Mouse (Mus musculus) hindbrain, embryonic 15.5 days (tissue): Measurements from ENCODE around the gene Hapln1. TPM values are rescaled to one million over a fixed set of nuclear protein-coding genes. Genes with fewer than 3 reads are reported as not detected.

Experiments used
- ATAC-seq: fragments of 200-750 bp; cut with Nextera tagmentation; 2 replicates; pipeline ENCODE4 v1.8.0; 2017; ENCODE audit warnings: low read depth, moderate number of reproducible peaks, moderate TSS enrichment; ENCODE audit not compliant: low FRiP score
- H3K27ac ChIP-seq: fragments of 300-500 bp; sonication (generic); replicated peaks from 2 replicates; pipeline ENCODE4 v1.5.1; 2015; ENCODE audit warnings: mild to moderate bottlenecking, inconsistent platforms
- H3K27me3 ChIP-seq: fragments of 300-500 bp; sonication (generic); 2 replicates; pipeline ENCODE4 v1.6.1; 2015; ENCODE audit warnings: control low read depth, inconsistent platforms
- H3K36me3 ChIP-seq: fragments of 300-500 bp; sonication (generic); 2 replicates; pipeline ENCODE4 v1.6.1; 2015; ENCODE audit warnings: control low read depth, inconsistent platforms
- H3K4me1 ChIP-seq: fragments of 300-500 bp; sonication (generic); replicated peaks from 2 replicates; pipeline ENCODE4 v1.6.1; 2015; ENCODE audit warnings: control low read depth, inconsistent platforms
- H3K4me2 ChIP-seq: fragments of 300-500 bp; sonication (generic); 2 replicates; pipeline ENCODE4 v1.6.1; 2015; ENCODE audit warnings: moderate library complexity, mild to moderate bottlenecking, inconsistent platforms
- H3K4me3 ChIP-seq: fragments of 300-500 bp; sonication (generic); 2 replicates; pipeline ENCODE4 v1.5.1; 2015; ENCODE audit warnings: mild to moderate bottlenecking, inconsistent platforms
- H3K9ac ChIP-seq: fragments of 300-500 bp; sonication (generic); 2 replicates; pipeline ENCODE4 v1.6.1; 2015; ENCODE audit warnings: inconsistent platforms
- H3K9me3 ChIP-seq: fragments of 300-500 bp; sonication (generic); 2 replicates; pipeline ENCODE4 v1.6.1; 2016; ENCODE audit warnings: control low read depth, inconsistent platforms
- WGBS: fragments of 180-500 bp; shearing (Covaris S2); methylation state at CpG from one replicate; pipeline ENCODE4 v1.1.7; 2015; 5-methylcytosine and 5-hydroxymethylcytosine counted together
- polyA plus RNA-seq: library from polyadenylated mRNA; unstranded; fragments of >200 nt; fragmentation: Nextera tagmentation; extraction: Ambion mirVana; gene quantifications from 2 replicates; pipeline ENCODE4 v1.2.1, GENCODE M21; 2015

Gene Hapln1
- polyA plus RNA-seq, 1 experiment from 2014 or later: 0.82 TPM

DNA sequence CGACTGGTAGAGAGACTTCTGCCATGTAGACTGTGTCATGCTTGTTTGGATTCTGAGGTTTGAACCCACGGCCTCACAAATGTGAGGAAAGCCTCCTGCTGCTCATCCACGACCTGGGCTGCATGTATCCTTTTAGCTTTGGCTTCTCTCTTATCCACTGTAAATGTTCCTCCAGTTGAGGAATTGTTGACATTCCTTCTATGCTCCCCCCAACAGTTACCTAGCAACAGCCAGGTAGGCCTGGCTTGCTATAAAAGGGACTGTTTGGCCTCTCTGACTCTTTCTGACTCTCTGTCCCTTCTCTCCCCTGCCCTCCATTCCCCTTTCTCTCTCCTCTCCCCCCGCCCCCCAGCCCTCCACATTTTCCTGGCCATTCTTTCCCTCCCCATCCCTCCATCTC, 9.9 kb downstream of the Hapln1 start:
- H3K27ac ChIP-seq: no peak overlapping the region
- no peak overlapping the region for H3K4me2 ChIP-seq
- ATAC-seq: no peak
- WGBS: 46% methylated on average over 3 of the region's 4 CpGs
- H3K9me3 ChIP-seq: no peaks in the 10 kb centered on the region
- H3K36me3 ChIP-seq: no peaks in the 10 kb centered on the region
- no peaks in the 10 kb centered on the region for H3K4me1 ChIP-seq
- H3K9ac ChIP-seq: no peak overlapping the region
- H3K27me3 ChIP-seq: no peaks in the 10 kb centered on the region
- H3K4me3 ChIP-seq: no peak overlapping the region

DNA sequence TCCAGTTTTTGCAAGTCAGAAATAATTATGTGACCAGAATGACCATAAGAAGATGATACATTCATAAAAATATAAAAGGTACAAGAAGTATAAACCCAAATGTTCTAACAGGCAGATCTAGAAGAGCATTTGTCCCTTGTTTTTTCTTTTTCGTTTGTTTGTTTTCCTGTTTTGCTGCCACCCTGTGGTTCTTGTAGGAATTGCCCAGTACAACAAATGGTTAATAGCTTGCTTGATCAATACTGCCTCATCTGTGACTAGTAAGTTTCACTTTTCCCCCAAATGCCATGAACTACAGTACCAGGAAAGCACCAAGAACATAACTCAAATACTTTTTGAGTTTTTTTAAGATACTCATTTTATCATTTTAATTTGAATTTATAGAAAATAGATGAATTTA, 11.9 kb downstream of the Hapln1 start:
- no peak for ATAC-seq
- no peak overlapping the region for H3K4me3 ChIP-seq
- no peak overlapping the region for H3K27ac ChIP-seq
- no peaks in the 10 kb centered on the region for H3K27me3 ChIP-seq
- no peaks in the 10 kb centered on the region for H3K9me3 ChIP-seq
- no peak overlapping the region for H3K9ac ChIP-seq
- no peak overlapping the region for H3K4me2 ChIP-seq
- H3K36me3 ChIP-seq: no peaks in the 10 kb centered on the region
- no peaks in the 10 kb centered on the region for H3K4me1 ChIP-seq
- 13% methylated on average over 1 of the region's 1 CpGs for whole genome bisulfite sequencing

- no peaks in the 10 kb centered on the region for H3K4me1 ChIP-seq
- H3K4me2 ChIP-seq: no peak overlapping the region
- no peaks in the 10 kb centered on the region for H3K36me3 ChIP-seq
- 90% methylated on average over 5 of the region's 5 CpGs for WGBS
- H3K27me3 ChIP-seq: no peaks in the 10 kb centered on the region
- no peaks in the 10 kb centered on the region for H3K9me3 ChIP-seq
- ATAC-seq: no peak
- no peak overlapping the region for H3K9ac ChIP-seq
- H3K27ac ChIP-seq: no peak overlapping the region
- H3K4me3 ChIP-seq: no peak overlapping the region
These were observed 24.9 kb downstream of the Hapln1 start for GRCm38 (mm10) chr13:89564518-89564917.

DNA sequence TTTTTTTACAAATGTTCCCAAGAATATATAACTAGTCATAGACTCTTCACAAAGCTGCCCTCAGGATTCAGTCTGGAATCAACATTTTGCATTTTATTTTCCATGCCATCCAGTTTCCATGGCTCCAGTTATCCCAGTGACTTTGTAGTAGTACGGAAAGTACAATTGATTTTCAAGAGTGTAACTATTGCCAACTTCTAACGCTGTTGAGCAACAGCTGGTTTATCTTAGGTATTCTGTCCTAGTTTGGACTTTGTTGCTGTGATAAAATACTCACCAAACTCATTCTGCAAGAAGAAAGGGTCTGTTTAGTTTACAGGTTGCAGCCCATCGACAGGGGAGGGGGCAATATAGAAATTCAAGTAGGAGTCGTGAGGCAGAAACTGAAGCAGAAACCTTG, 26.7 kb downstream of the Hapln1 start:
- Histone ChIP-seq H3K36me3 (no peaks in the 10 kb centered on the region), H3K27me3 (no peaks in the 10 kb centered on the region), H3K4me2 (no peak overlapping the region), H3K9me3 (no peaks in the 10 kb centered on the region), H3K4me1 (no peaks in the 10 kb centered on the region), H3K9ac (no peak overlapping the region), H3K27ac (no peak overlapping the region), H3K4me3 (no peak overlapping the region)
- no peak for ATAC-seq
- 91% methylated on average over 4 of the region's 4 CpGs for WGBS

- WGBS: 96% methylated on average over 2 of the region's 2 CpGs
- Histone ChIP-seq H3K36me3 (no peaks in the 10 kb centered on the region), H3K9ac (no peak overlapping the region), H3K4me1 (no peaks in the 10 kb centered on the region), H3K27me3 (no peaks in the 10 kb centered on the region), H3K4me2 (no peak overlapping the region), H3K27ac (no peak overlapping the region), H3K9me3 (no peaks in the 10 kb centered on the region), H3K4me3 (no peak overlapping the region)
- no peak for ATAC-seq
These were observed 39.5 kb downstream of the Hapln1 start for GRCm38 (mm10) chr13:89579115-89579514.

DNA sequence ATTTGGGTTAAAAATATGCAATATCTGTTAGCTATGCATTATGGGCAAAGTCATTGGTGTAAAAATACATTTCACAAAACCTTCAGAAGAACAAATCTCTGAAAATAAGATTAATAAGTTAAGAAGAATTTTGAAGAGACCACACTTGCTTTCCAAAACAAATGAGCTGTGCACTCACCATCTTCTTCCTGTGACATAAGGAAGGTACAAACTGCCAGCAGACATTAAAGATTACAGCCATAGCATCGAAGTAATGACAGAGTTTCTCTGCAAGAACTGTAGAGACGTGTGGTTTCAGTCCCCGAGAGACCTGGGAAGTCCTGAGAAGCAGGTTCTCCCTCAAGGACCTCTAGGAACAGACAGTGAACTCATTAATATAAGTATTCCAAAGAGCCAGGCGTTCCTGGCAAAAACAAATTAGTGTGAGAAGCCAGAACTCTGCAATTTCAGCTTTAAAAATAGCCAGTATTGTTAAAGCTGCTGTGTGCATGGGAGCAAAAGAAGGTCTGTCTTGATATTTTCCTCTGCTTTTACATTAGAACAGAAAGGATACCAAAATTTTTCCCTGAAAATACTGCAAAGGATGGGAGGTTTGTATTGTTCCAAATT, 43.6 kb downstream of the Hapln1 start:
- no peaks in the 10 kb centered on the region for H3K27me3 ChIP-seq
- no peaks in the 10 kb centered on the region for H3K4me1 ChIP-seq
- 70% methylated on average over 4 of the region's 4 CpGs for WGBS
- H3K9me3 ChIP-seq: no peaks in the 10 kb centered on the region
- ATAC-seq: no peak
- H3K9ac ChIP-seq: no peak overlapping the region
- H3K36me3 ChIP-seq: no peaks in the 10 kb centered on the region
- no peak overlapping the region for H3K4me3 ChIP-seq
- no peak overlapping the region for H3K4me2 ChIP-seq
- no peak overlapping the region for H3K27ac ChIP-seq

DNA sequence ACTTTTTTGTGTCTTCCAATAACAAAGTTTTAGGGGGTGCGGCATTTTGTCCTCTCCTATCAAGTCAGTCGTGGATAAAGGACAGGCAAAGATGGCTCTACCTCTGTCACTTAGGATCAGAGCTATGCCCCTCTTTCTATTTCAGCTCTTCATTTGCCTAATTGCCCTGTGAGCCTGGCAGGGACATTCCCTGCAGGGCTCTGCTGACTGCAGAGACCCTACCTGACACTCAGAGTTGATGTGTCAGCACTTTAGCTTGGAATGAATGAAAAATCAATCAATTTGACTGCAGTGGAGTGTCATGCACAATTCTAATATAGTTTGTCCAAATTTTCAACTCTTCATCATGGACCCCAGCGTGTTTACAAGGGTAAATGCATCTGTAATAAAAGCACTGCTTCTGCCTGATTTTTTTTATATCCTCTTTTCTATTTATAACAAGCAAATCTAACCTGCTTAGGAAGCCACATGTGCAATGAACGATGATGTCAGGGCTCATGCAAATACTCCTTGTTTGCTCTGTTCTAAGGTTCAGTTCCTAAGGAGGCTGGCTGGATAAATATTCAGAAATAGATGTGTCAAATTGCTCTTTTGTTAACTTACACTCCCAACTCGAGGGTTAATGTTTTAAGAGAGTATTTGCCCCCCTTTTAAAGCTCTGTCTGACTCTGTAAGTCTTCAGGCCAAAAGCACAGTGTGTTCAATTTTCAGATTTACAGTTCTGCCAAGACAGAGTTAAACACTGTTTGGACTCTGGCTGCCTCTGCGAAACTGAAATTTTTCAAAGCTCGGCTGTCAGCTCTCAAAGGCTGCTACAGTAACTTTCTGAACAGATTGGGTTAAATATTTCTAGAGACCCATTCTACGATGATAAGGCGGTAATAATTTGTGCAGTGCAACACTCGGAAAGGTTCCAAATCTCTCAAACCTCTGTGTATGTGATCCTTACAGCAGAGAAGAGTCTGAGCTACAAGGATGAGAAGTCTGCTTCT, 44.4 kb downstream of the Hapln1 start:
- 62% methylated on average over 10 of the region's 10 CpGs for WGBS
- H3K27ac ChIP-seq: no peak overlapping the region
- ATAC-seq: no peak
- H3K9ac ChIP-seq: no peak overlapping the region
- no peaks in the 10 kb centered on the region for H3K4me1 ChIP-seq
- no peak overlapping the region for H3K4me3 ChIP-seq
- no peaks in the 10 kb centered on the region for H3K36me3 ChIP-seq
- H3K27me3 ChIP-seq: no peaks in the 10 kb centered on the region
- no peak overlapping the region for H3K4me2 ChIP-seq
- H3K9me3 ChIP-seq: no peaks in the 10 kb centered on the region

DNA sequence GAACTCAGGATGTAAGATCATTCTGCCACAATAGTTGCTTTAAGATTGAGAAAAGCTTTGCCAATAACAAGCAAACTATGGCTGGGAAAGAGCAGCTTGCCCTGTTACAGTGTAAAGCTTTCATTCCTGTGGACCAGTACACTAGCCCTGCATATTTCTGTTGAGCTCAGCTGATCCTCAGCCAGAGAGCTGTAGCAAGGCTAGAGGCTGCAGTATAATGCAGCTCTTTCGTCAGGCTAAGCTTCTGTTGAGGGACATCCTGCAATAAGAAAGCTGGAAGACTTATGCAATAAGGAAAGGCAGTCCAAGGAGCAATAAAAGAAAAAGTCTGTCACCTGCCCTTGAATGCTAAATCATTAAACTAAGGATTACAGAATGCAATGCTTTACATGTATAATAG, 45.5 kb downstream of the Hapln1 start:
- H3K9ac ChIP-seq: no peak overlapping the region
- ATAC-seq: no peak
- WGBS: 55% methylated on average over 1 of the region's 1 CpGs
- no peak overlapping the region for H3K4me2 ChIP-seq
- H3K36me3 ChIP-seq: no peaks in the 10 kb centered on the region
- H3K9me3 ChIP-seq: no peaks in the 10 kb centered on the region
- no peaks in the 10 kb centered on the region for H3K27me3 ChIP-seq
- H3K4me3 ChIP-seq: no peak overlapping the region
- H3K4me1 ChIP-seq: no peaks in the 10 kb centered on the region
- no peak overlapping the region for H3K27ac ChIP-seq

- ATAC-seq: no peak
- Histone ChIP-seq H3K27me3 (no peaks in the 10 kb centered on the region), H3K36me3 (no peaks in the 10 kb centered on the region), H3K9ac (no peak overlapping the region), H3K4me3 (no peak overlapping the region), H3K4me1 (no peaks in the 10 kb centered on the region), H3K9me3 (0 out of 2 replicates have a peak, but pooled peaks cover 7% of the 10 kb centered on the region), H3K4me2 (no peak overlapping the region), H3K27ac (no peak overlapping the region)
- WGBS: 45% methylated on average over 4 of the region's 4 CpGs
These were observed 55.5 kb downstream of the Hapln1 start for GRCm38 (mm10) chr13:89595105-89595504.

GRCm38 (mm10) chr13:89597354-89597753, 57.8 kb downstream of the Hapln1 start:
- Histone ChIP-seq H3K4me3 (no peak overlapping the region), H3K36me3 (no peaks in the 10 kb centered on the region), H3K27me3 (no peaks in the 10 kb centered on the region), H3K4me2 (no peak overlapping the region), H3K4me1 (no peaks in the 10 kb centered on the region), H3K9ac (no peak overlapping the region), H3K9me3 (0 out of 2 replicates have a peak, but pooled peaks cover 7% of the 10 kb centered on the region), H3K27ac (no peak overlapping the region)
- ATAC-seq: no peak

GRCm38 (mm10) chr13:89600466-89600865, 60.9 kb downstream of the Hapln1 start:
- WGBS: 73% methylated on average over 7 of the region's 7 CpGs
- Histone ChIP-seq H3K4me2 (no peak overlapping the region), H3K4me3 (no peak overlapping the region), H3K27ac (no peak overlapping the region), H3K9ac (no peak overlapping the region), H3K27me3 (no peaks in the 10 kb centered on the region), H3K4me1 (no peaks in the 10 kb centered on the region), H3K36me3 (no peaks in the 10 kb centered on the region), H3K9me3 (no peaks in the 10 kb centered on the region)
- no peak for ATAC-seq

DNA sequence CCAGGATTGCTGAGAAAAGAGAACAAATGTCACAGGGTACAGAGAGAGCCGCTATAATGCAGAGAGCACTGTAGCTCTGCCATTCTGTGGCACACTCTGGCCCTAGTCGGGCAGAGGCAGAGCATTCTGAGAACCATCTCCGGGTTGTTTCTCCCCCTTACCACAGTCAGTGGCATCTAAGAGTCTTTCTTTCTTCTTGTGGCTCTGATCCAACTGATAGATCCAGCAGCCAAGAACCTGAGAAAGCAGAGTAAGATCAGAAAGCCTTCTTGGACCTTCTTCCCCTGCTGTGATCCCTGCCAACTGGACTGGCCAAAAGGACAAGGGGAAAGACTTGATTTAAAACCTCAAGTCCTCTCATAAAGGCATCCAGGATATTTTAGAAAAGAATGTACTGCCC, 63.7 kb downstream of the Hapln1 start:
- Histone ChIP-seq H3K9me3 (no peaks in the 10 kb centered on the region), H3K27ac (no peak overlapping the region), H3K9ac (no peak overlapping the region), H3K27me3 (no peaks in the 10 kb centered on the region), H3K4me1 (no peaks in the 10 kb centered on the region), H3K4me2 (no peak overlapping the region), H3K36me3 (no peaks in the 10 kb centered on the region), H3K4me3 (no peak overlapping the region)
- no peak for ATAC-seq
- WGBS: 79% methylated on average over 3 of the region's 3 CpGs
